Mouse (Mus musculus): ENCODE results near the gene 2510039O18Rik.

DNA sequence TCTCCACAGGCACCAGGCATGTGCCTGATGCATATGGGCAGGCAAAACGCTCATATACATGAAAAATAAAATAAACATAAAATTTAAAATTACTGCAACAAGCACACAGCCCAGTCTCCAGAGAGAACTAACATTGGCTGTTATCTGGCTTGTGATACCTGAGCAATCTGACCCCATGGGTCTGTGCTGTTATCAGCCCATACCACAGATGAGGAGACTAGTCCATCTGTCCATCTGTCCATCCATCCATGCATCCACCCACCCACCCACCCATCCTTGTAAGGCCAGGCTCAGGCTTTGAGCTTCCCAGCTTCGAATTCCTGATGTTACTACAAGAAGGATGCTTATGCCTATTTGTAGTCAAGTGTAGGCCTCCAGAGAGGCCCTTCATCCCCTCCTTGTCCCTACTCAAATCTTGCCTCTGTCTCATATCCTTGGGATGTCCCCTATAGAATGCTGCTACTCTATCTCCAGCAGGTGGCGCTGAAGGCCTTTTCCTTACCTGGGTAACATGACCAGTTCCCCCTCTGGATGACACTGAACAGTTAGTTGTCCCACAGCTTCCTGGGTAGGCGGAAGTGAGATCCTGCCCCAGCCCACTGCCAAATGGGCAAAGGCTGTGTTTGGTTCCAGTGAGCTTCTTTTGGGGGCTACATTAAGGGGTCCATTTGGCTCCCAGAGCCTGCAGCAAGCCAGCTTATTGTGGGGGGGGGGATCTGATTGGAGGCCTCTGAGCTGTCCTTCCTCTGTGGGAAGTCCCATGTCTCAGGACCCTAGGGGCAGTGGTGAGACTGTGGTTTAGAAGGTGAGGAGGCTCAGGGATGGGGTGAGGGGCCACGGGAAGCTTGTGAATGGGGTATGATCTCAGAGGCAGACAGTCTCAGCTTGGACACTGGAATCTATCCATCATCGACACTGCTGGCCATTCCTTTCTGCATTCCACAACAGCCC lies 19.5 kb downstream of the 2510039O18Rik start:
- peak; percentile 71 for TF ChIP-seq CTCF (IDR thresholded peaks at IDR 0.05; ENCODE audit: control insufficient read depth, insufficient read depth, low read length)
- no peak for TF ChIP-seq POLR2A (IDR thresholded peaks at IDR 0.05; ENCODE audit: borderline replicate concordance, control insufficient read depth, low read depth, low read length)
